Mouse (Mus musculus) intestine, postnatal 0 days (tissue): ENCODE data around the gene Aicda. TPM values are rescaled to one million over a fixed set of nuclear protein-coding genes. Genes with fewer than 3 reads are reported as not detected.

Source experiments
- ATAC-seq: fragments of 200-750 bp; cut with Nextera tagmentation; 2 replicates; pipeline ENCODE4 v1.8.0; 2017; ENCODE audit warnings: mild to moderate bottlenecking, moderate TSS enrichment, moderate library complexity
- H3K27ac ChIP-seq: fragments of 300-500 bp; sonication (generic); 2 replicates; pipeline ENCODE4 v1.5.1; 2014; ENCODE audit warnings: mild to moderate bottlenecking, low read depth, low read length, moderate library complexity
- H3K27me3 ChIP-seq: fragments of 300-500 bp; sonication (generic); replicated peaks from 2 replicates; pipeline ENCODE4 v1.6.1; 2014; ENCODE audit warnings: low read length, mixed read lengths; ENCODE audit not compliant: control insufficient read depth, insufficient read depth
- H3K36me3 ChIP-seq: fragments of 300-500 bp; sonication (generic); 2 replicates; pipeline ENCODE4 v1.6.1; 2014; ENCODE audit warnings: mild to moderate bottlenecking, moderate library complexity; ENCODE audit not compliant: control insufficient read depth, insufficient read depth
- H3K4me1 ChIP-seq: fragments of 300-500 bp; sonication (generic); replicated peaks from 2 replicates; pipeline ENCODE4 v1.6.1; 2014; ENCODE audit warnings: antibody characterized with exemption, low read length, mixed read lengths; ENCODE audit not compliant: control insufficient read depth, insufficient read depth
- H3K4me2 ChIP-seq: fragments of 300-500 bp; sonication (generic); replicated peaks from 2 replicates; pipeline ENCODE4 v1.6.1; 2014; ENCODE audit warnings: low read depth, mild to moderate bottlenecking, moderate library complexity
- H3K4me3 ChIP-seq: fragments of 300-500 bp; sonication (generic); 2 replicates; pipeline ENCODE4 v1.5.1; 2014; ENCODE audit warnings: low read depth, low read length
- H3K9ac ChIP-seq: fragments of 300-500 bp; sonication (generic); 2 replicates; pipeline ENCODE4 v1.6.1; 2014; ENCODE audit warnings: mild to moderate bottlenecking, low read depth, low read length
- H3K9me3 ChIP-seq: fragments of 300-500 bp; sonication (generic); 2 replicates; pipeline ENCODE4 v1.6.1; 2016; ENCODE audit warnings: mixed run types; ENCODE audit not compliant: control insufficient read depth
- CTCF ChIP-seq: sonication (generic); IDR thresholded peaks from 2 replicates; pipeline ENCODE4 v1.5.1; 2016; ENCODE audit warnings: low read depth, mild to moderate bottlenecking, control low read depth, antibody characterized with exemption, moderate library complexity
- WGBS: fragments of 180-500 bp; shearing (Covaris S2); extraction: QIAGEN DNeasy Blood & Tissue Kit; methylation state at CpG from one replicate; pipeline ENCODE4 v1.1.7; 2014; 5-methylcytosine and 5-hydroxymethylcytosine counted together
- polyA plus RNA-seq: library from polyadenylated mRNA; unstranded; fragments of >200 nt; fragmentation: Nextera tagmentation; extraction: Ambion mirVana; gene quantifications from 2 replicates; pipeline ENCODE4 v1.2.1, GENCODE M21; 2015

The Aicda gene
- polyA plus RNA-seq, 1 experiment from 2014 or later: not detected

- Histone ChIP-seq H3K9me3 (no peaks in the 10 kb centered on the region), H3K27ac (no peak overlapping the region), H3K36me3 (no peaks in the 10 kb centered on the region), H3K4me2 (no peak overlapping the region), H3K27me3 (no peaks in the 10 kb centered on the region), H3K4me1 (no peaks in the 10 kb centered on the region), H3K9ac (no peak overlapping the region), H3K4me3 (no peak overlapping the region)
- TF ChIP-seq CTCF: no peak
- 91% methylated on average over 1 of the region's 1 CpGs for WGBS
- no peak for ATAC-seq
Measured at GRCm38 (mm10) chr6:122517668-122518067, 35.9 kb upstream of the Aicda start.

- Histone ChIP-seq H3K4me3 (no peak overlapping the region), H3K36me3 (no peaks in the 10 kb centered on the region), H3K27ac (no peak overlapping the region), H3K9me3 (no peaks in the 10 kb centered on the region), H3K9ac (no peak overlapping the region), H3K4me2 (no peak overlapping the region), H3K4me1 (no peaks in the 10 kb centered on the region), H3K27me3 (no peaks in the 10 kb centered on the region)
- WGBS: 30% methylated on average over 2 of the region's 2 CpGs
- TF ChIP-seq CTCF: peak; percentile 71
- no peak for ATAC-seq
Measured at GRCm38 (mm10) chr6:122519384-122519783, 34.2 kb upstream of the Aicda start.

- ATAC-seq: no peak
- H3K4me2 ChIP-seq: no peak overlapping the region
Measured at GRCm38 (mm10) chr6:122522595-122522994, 31.0 kb upstream of the Aicda start.

GRCm38 (mm10) chr6:122523289-122523688, 30.3 kb upstream of the Aicda start:
- no peak for TF ChIP-seq CTCF
- 87% methylated on average over 8 of the region's 8 CpGs for WGBS
- Histone ChIP-seq H3K27ac (no peak overlapping the region), H3K9ac (no peak overlapping the region), H3K27me3 (no peaks in the 10 kb centered on the region), H3K4me1 (no peaks in the 10 kb centered on the region), H3K9me3 (no peaks in the 10 kb centered on the region), H3K4me2 (no peak overlapping the region), H3K4me3 (no peak overlapping the region), H3K36me3 (no peaks in the 10 kb centered on the region)
- no peak for ATAC-seq

More at GRCm38 (mm10) chr6:122522595-122522994, 31.0 kb upstream of the Aicda start:
- Histone ChIP-seq H3K9me3 (no peaks in the 10 kb centered on the region), H3K27me3 (no peaks in the 10 kb centered on the region), H3K36me3 (no peaks in the 10 kb centered on the region), H3K9ac (no peak overlapping the region), H3K4me3 (no peak overlapping the region), H3K27ac (no peak overlapping the region), H3K4me1 (no peaks in the 10 kb centered on the region)
- WGBS: 72% methylated on average over 9 of the region's 9 CpGs
- no peak for TF ChIP-seq CTCF

- Histone ChIP-seq H3K27ac (no peak overlapping the region), H3K4me2 (no peak overlapping the region), H3K4me3 (no peak overlapping the region), H3K9me3 (no peaks in the 10 kb centered on the region), H3K36me3 (no peaks in the 10 kb centered on the region), H3K4me1 (no peaks in the 10 kb centered on the region), H3K9ac (no peak overlapping the region), H3K27me3 (no peaks in the 10 kb centered on the region)
- ATAC-seq: no peak
- 16% methylated on average over 12 of the region's 12 CpGs for WGBS
- no peak for TF ChIP-seq CTCF
Measured at GRCm38 (mm10) chr6:122527596-122527995, 26.0 kb upstream of the Aicda start.

GRCm38 (mm10) chr6:122528136-122528535, 25.5 kb upstream of the Aicda start:
- H3K9ac ChIP-seq: no peak overlapping the region
- H3K9me3 ChIP-seq: no peaks in the 10 kb centered on the region
- no peaks in the 10 kb centered on the region for H3K4me1 ChIP-seq
- H3K4me3 ChIP-seq: no peak overlapping the region
- no peak for TF ChIP-seq CTCF
- no peak overlapping the region for H3K27ac ChIP-seq
- WGBS: 70% methylated on average over 11 of the region's 11 CpGs
- H3K36me3 ChIP-seq: no peaks in the 10 kb centered on the region
- no peak overlapping the region for H3K4me2 ChIP-seq
- H3K27me3 ChIP-seq: no peaks in the 10 kb centered on the region
- ATAC-seq: no peak

- H3K9me3 ChIP-seq: no peaks in the 10 kb centered on the region
- TF ChIP-seq CTCF: no peak
- no peak overlapping the region for H3K27ac ChIP-seq
- H3K4me2 ChIP-seq: no peak overlapping the region
- no peak for ATAC-seq
- H3K36me3 ChIP-seq: no peaks in the 10 kb centered on the region
- no peak overlapping the region for H3K9ac ChIP-seq
- WGBS: 66% methylated on average over 8 of the region's 8 CpGs
- no peak overlapping the region for H3K4me3 ChIP-seq
- H3K4me1 ChIP-seq: no peaks in the 10 kb centered on the region
- H3K27me3 ChIP-seq: no peaks in the 10 kb centered on the region
Measured at GRCm38 (mm10) chr6:122531466-122532174, 22.0 kb upstream of the Aicda start.
